Mouse (Mus musculus) cerebellum, adult 2 months (tissue): Measurements from ENCODE around the gene Trp53bp2.

ENCODE experiments used
- CTCF ChIP-seq: fragments of 200-500 bp; IDR thresholded peaks from 2 replicates; pipeline ENCODE4 v1.5.1; 2011; ENCODE audit warnings: low read depth, mild to moderate bottlenecking, control low read depth, low read length, moderate library complexity, borderline replicate concordance; ENCODE audit not compliant: insufficient read depth
- POLR2A ChIP-seq: fragments of 200-500 bp; IDR thresholded peaks from 2 replicates; pipeline ENCODE4 v1.6.1; 2011; ENCODE audit warnings: low read length, control low read depth, borderline replicate concordance; ENCODE audit not compliant: insufficient read depth

DNA sequence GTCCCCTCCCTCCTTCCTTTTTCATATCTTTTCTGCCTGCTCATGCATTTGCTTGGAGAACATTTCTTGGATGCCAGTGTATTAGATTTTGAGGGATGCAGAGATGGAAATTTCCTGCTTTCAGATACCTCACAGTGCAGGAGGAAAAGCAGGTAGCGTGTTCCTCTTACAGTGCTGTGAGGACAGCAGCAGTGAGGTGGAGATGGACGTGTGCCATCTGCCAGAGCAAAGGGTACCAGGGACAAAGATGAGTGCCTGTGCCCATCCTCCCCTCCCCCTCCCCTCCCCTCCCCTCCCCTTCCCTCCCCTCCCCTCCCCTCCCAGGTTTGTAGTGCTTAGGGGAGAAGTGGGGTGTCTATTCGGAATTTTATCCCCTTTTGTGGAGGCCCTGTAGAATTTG, 20.9 kb downstream of the Trp53bp2 start:
- TF ChIP-seq CTCF (no peak), POLR2A (no peak)
